ENCODE assay signal across 1 mouse cellular context in genomic region chr14:59200711-59201603, GRCm38 (mm10).
TF ChIP-seq lines count a peak whose summit lies in the region.

Gene Rcbtb1 (plus strand): TSS chr14:59201209.

TF ChIP-seq in MEL, 35 proteins besides CTCF, POLR2A, EP300 and RAD21 (continued from another document):
- TF ChIP-seq SIN3A (IDR thresholded peaks at IDR 0.05; ENCODE audit: low read length) (peak; percentile 60; the same call in 1 of the 2 replicates), RCOR1 (IDR thresholded peaks at IDR 0.05; ENCODE audit: low read depth, low read length) (0 out of 2 replicates have a peak, but pooled peaks have one; percentile 16), GABPA (IDR thresholded peaks at IDR 0.05; ENCODE audit: low read depth, low read length) (no peak), MAFK (IDR thresholded peaks at IDR 0.05; ENCODE audit: borderline replicate concordance, low read depth, low read length) (no peak), POLR2AphosphoS5 (IDR thresholded peaks at IDR 0.05; ENCODE audit: borderline replicate concordance, low read depth, low read length) (no peak)
TF ChIP-seq in MEL: peak in this region for 14.
